Mouse (Mus musculus) neural tube, embryonic 10.5 days (tissue): ENCODE measurements at regions not wholly inside any gene's neighbourhood (a gene's known extent, or its start where the extent isn't known, plus 50 kb on each side); places are given as distances from the start of the nearest gene placed in this dataset.

Source experiments
- DNase-seq: peaks from one replicate; pipeline ENCODE4 v3.0.0-alpha.2; 2017; ENCODE audit warnings: low spot score; ENCODE audit errors: extremely low spot score

- DNase-seq = no peak
These were observed 296.3 kb upstream of the Mef2c start for GRCm38 (mm10) chr13:83207513-83207912.

GRCm38 (mm10) chr13:83208111-83208510 lies 295.7 kb upstream of the Mef2c start:
- DNase-seq = no peak

- DNase-seq = no peak
These were observed 289.0 kb upstream of the Mef2c start for GRCm38 (mm10) chr13:83214811-83215210.

GRCm38 (mm10) chr13:83216454-83216853 lies 287.4 kb upstream of the Mef2c start:
- no peak for DNase-seq

GRCm38 (mm10) chr13:83252452-83252851 lies 251.4 kb upstream of the Mef2c start:
- no peak for DNase-seq

GRCm38 (mm10) chr13:83266591-83266990 lies 237.2 kb upstream of the Mef2c start:
- DNase-seq = no peak

- DNase-seq = no peak
These were observed 235.2 kb upstream of the Mef2c start for GRCm38 (mm10) chr13:83268663-83269062.

GRCm38 (mm10) chr13:83278695-83279094 lies 225.1 kb upstream of the Mef2c start:
- no peak for DNase-seq

- DNase-seq = no peak
These were observed 196.1 kb upstream of the Mef2c start for GRCm38 (mm10) chr13:83307696-83308095.

- DNase-seq = no peak
These were observed 175.3 kb upstream of the Mef2c start for GRCm38 (mm10) chr13:83328488-83328887.

GRCm38 (mm10) chr13:83333728-83334127 lies 170.1 kb upstream of the Mef2c start:
- DNase-seq = no peak

- DNase-seq = no peak
These were observed 159.1 kb upstream of the Mef2c start for GRCm38 (mm10) chr13:83344611-83345319.

- DNase-seq = no peak
These were observed 148.5 kb upstream of the Mef2c start for GRCm38 (mm10) chr13:83355341-83355740.

GRCm38 (mm10) chr13:83360529-83360928 lies 143.3 kb upstream of the Mef2c start:
- no peak for DNase-seq

- DNase-seq = no peak
These were observed 127.6 kb upstream of the Mef2c start for GRCm38 (mm10) chr13:83376097-83376797.

- no peak for DNase-seq
These were observed 125.2 kb upstream of the Mef2c start for GRCm38 (mm10) chr13:83378644-83379043.

- no peak for DNase-seq
These were observed 121.2 kb upstream of the Mef2c start for GRCm38 (mm10) chr13:83382609-83383008.

- no peak for DNase-seq
These were observed 109.1 kb upstream of the Mef2c start for GRCm38 (mm10) chr13:83394773-83395172.

GRCm38 (mm10) chr13:83399381-83399780 lies 104.5 kb upstream of the Mef2c start:
- DNase-seq = no peak

GRCm38 (mm10) chr13:83439619-83440436 lies 64.0 kb upstream of the Mef2c start:
- DNase-seq = no peak

GRCm38 (mm10) chr13:83444277-83444676 lies 59.6 kb upstream of the Mef2c start:
- DNase-seq = no peak

- no peak for DNase-seq
These were observed 53.0 kb upstream of the Mef2c start for GRCm38 (mm10) chr13:83450820-83451219.
